Mouse (Mus musculus): ENCODE measurements around the gene Gng12.
"Not testable (repeated sequence)": the region's sequence is repeated elsewhere in the genome, so short reads cannot be mapped to it uniquely, and the experiment has no call there.

Gene Gng12

DNA sequence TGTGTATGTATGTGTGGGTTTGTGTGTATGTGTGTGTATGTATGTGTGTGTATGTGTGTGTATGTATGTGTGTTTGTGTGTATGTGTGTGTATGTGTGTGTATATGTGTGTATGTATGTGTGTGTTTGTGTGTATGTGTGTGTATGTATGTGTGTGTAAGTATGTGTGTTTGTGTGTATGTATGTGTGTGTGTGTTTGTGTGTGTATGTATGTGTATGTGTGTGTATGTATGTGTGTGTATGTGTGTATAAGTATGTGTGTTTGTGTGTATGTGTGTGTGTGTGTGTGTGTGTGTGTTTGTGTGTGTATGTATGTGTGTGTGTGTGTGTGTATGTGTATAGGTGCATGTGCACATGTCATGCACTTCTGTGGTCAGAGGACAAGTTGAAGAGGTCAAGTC lies 136.4 kb downstream of the Gng12 start:
- not testable (repeated sequence) for DNase-seq

DNA sequence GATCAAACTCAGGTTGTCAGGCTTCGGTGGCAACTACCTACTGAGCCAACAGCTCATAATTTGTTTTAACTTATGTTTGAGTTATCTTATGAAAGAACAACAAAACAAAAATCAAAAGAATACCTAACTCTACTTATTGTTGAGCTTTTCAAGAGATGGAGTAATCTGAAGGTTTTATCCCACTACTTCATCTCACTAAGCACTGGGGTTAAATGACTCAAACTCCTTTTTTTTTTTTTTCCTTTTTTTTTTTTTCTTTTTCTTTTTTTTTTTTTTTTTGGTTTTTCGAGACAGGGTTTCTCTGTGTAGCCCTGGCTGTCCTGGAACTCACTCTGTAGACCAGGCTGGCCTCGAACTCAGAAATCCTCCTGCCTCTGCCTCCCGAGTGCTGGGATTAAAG lies 136.8 kb downstream of the Gng12 start:
- DNase-seq, result not testable (repeated sequence)

DNA sequence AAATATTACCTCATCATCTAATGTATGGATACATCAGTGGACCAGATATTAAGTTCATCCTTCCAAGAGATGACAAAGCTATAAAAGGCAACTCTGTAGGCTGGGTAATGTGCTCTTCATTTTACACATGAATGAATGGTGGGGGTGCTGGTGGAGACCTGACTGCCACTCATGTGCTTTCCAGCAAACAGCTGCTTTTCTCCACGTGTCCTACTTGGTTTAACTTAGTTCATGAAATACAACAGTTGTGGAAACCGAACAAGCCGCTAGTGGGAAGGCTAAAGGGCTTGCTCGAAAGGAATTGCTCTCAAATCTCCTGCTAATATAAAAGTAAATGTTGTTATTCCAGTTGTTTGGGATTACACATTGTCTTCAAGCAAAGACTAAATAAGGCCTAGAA lies 137.4 kb downstream of the Gng12 start:
- DNase-seq, result no peak

DNA sequence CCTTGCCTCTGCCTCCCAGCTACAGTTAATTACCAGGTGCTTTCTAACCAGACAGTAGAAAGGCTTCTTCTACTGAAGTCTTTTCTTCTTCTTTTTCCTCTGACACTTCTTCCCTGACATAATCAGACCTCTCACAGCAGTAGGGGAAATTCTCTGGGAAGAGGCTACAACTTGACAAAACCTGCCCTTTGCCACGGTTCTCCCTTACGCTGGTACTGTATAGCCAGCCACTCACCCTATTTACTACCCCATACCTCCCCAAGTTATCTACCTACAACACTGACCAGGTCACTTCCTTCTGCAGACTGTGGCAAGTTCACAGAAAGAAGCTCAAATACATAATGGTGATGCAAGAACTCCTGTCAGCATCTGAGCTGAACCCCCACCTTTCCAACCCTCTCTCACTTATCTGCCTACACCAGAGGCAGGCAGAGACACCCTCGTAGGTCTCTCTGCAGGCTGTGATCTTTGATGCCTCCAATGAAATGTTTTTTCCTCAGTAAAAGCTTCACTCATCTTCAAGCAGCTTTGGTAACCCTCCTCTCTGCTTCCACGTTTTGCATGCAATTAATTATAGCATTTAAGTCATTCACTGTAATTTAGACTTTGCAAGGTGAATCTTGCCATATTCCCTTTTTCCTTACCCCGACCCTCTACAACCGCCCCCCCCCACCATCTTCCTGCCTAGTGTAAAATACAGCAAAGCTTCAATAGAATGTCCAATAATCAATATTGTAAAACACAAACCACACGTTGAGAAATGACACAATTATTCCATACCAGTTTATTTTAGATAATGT lies 138.3 kb downstream of the Gng12 start:
- DNase-seq, result no peak

DNA sequence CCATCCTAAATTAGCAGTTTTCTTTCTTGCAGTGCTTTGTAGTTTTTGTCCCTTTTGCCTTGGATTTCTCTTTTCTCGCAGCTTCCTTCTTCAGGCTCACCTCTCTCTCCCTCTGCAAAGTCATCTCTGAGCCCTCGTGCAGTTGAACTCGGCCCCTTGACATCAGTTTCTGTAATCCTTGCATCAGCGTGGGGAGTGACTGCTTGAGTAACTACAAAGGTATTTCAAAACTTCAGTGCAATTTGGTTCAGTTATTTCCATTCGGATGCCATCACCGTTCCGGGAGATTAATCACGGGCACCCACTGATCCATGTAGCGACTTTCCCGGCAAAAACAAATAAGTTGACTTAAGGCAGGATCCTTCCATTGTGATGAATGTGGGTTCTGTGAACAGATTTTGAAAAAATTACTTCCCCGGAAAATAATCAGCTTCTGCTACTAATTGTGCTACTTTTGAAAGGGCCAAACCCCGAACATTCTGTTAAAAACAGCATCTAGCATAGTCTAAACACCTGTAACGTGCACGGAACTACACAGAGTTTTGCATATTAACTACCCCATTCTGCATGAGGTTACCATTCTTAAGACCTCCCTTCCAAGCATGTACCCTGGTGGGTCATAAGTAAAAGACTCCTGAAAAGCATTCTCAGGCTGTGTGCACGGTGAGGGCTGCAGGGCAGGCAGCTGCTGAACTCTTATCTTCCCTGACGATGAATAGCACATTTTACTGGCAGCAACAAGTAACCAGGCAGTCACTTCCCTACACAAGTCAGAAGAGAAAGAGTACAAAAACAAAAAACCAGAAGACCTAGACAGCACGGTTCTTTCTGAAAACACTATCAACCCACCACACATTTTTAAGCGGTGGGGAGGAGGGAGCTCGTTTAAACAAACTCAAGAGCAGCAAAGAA lies 139.4 kb downstream of the Gng12 start:
- no peak for DNase-seq

DNA sequence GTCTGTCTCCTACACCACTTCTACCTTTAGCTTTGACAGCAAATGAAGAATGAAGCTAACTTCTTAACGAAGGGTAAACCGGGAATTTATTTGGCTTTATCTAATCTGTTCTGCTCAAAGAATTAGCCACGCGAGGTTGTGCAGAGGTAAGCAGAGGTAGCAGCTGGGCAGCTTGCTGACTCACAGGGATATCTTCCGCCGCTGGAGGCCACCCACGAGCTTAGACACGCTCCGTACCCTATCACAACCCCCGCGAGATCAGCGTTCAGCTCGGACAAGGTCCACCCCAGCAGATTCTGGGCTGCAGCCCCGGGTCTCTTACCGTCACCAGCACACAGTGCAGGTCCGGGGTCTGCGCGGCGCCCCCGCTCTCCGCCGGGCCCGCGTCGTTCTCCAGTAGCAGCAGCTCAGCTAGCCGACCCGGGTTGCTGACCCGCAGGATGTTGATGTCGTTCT lies 140.2 kb downstream of the Gng12 start:
- DNase-seq, result peak; percentile 82

DNA sequence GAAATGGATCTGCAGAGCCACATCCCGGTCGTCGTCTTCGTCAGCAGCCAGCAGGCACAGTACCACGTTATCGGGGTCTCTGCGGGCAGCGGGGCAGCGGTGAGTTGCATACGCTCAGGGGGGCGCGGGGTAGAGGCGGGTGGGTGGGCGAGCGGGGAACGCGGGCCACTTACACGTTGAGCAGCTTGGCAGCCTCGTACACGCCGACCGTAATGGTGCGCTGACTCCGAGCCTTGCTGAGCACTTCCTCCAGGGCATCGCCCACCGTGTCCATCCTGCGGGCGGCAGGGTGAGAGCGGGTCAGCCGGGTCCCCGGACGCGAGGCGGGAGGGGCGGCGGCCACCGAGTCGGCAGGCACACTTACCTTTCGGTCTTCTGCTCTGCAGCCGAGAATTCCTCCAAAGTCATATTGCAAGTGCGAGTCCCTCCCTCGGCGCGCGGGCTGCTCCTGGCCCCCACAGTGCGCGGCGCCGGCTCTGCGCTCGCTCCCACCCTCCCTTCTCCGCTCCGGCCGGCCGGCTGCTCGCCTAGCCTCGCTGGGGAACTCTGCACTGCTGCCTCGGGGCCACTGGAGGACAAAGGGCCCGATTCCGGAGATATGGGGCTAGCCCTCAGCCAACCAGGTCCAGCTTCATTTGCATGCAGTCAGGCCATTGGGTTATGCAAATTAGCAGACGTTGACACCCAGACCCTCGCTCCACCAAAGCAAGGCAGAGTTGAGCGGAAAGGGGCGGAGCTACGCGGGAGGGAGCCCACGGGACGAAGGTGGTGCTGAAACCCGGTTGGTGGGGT lies 140.8 kb downstream of the Gng12 start, which contains the start of gene Gadd45a:
Gene Gadd45a, minus strand, starts transcription at position 621 of the 792 bp plus-strand sequence.
- peak; percentile 94 for DNase-seq

DNA sequence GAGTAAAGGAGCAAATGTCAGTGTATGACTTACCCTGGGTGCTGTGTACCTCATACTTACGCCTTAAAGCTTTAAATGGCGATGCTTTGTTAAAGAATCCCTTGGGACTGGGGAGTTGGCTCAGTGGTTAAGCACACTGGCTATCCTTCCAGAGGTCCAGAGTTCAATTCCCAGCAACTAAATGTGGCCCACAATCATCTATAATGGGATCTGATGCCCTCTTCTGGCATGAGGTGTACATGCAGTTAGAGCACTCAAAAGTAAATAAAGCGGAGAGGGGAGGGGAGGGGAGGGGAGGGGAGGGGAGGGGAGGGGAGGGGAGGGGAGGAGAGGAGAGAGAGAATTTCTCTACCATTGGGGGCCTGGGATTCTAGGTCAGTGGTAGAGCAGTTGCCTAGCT lies 142.8 kb downstream of the Gng12 start:
- no peak for DNase-seq

DNA sequence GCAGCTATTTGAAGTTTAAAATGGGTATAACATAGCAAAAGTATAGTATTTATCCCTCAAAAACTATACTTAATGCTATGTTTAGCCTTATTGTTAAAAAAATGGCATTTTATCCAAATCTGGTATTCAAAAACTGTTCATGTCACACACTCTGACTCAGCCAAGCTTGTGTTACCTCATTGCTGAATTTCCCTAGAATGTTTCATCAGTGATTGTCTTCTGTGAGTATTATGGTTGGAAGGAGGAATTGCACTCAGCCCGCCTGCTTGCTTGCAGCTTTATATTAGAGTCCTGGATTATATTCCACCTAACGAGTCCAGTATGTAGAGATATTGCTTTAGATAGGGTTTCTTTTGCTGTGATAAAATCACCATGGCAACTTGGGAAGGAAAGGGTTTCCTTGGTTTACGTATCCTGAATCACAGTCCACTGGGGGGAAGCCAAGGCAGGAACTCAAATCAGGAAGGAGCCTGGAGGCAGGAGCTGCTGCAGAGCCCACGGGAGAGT lies 144.8 kb downstream of the Gng12 start:
- no peak for DNase-seq

DNA sequence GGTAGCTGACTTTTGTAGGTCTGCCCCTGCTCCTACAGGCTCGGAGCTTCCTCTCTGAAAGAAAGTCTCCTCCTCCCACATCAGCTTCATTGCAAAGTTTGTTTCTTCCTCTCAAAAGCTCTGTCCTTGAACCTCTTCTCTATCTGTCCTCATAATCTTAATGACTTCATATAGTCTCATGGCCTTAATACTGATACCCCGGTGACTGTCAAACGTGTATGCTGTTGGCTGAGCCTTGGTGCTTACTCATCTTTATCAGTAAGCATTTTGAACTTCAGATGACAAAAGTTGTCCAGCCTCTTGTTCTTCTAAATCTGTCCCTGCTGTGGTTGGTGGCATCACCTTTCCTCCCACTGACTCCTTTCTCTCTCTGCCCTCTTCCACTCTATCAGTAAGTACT lies 149.2 kb downstream of the Gng12 start:
- no peak for DNase-seq

DNA sequence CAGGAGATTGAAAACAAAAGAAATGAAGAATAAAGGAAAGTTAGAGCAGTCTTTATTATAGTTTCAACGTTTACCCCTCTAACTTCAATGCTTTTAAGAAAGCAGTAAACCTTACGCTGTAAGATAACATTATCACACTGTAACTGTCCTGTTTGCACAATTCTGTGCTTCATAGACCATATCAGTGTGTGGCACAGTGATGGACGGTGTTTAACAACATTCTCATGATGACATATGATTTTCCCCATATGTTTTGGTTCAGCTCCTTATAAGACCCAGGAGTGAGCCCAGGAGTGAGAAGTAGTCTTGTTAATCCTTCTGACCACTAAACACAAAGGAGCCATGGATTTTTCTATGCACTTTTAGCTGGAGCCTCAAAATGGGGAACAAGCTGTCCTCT lies 150.7 kb downstream of the Gng12 start:
- DNase-seq, result no peak

DNA sequence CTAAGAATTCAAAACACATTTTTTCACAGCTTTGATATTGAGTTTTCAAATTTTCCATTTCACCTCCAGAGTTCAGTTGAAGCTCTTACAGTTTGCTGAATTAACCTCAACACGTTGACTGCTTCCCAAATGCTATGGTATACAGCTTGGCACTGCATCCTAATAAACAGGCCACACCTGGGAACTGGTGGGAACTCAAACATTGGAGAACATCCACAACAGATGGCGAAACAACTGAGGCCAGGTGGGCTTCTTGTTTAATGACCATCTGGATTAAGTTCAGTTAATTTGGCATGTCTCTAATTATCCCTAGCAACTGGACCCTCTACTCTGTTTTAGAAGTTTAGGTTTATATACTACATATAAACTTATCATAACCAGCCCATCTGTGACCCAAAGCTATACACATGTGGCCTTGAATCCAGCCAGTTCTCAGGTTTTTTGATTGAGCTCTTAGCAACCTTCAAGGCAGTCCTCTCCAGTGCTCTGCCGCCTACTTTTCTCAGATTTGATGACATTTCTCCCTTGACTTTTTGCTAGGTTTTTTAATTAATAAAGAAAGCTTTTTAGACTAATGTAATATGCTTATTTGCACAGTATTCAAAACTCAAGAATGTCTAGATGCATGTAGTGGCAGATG lies 152.0 kb downstream of the Gng12 start:
- DNase-seq, result no peak

DNA sequence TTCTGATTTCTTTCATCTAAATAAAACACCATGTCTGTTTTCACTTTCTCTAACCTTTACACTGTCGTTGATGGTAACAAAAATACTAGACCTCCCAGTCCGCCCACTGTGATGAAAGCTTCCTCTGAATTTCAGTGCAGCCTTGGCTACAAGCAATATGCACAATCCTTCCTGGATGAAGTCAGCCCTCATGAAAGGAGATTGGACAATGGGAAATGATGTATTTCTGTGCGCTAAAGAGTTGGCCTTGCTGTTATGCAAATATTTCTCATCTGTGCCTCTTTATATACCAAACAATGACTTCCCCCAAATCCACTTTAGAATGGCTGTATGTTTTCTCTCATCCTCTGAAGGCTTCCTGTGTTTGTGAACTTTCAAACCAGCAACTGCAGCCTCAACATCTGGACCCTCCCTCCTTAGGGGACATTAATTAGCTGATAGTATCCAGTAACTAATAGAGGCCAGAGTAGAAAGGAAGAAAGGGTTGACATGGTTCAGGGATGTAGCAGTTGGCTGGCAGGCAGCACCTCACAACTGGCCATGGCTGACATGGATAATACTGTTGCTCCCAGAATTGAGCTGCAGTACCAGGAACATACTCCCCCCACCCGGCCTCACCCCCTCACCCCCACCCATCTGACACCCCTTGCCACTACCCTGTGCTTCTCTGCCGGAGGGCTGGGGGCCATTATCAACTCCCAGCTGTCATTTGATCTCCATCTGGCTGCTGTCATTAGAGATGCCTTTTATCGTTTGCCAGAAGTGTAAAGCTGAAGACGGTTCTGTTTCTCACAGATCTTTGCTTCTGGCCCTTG lies 152.9 kb downstream of the Gng12 start:
- DNase-seq, result no peak

DNA sequence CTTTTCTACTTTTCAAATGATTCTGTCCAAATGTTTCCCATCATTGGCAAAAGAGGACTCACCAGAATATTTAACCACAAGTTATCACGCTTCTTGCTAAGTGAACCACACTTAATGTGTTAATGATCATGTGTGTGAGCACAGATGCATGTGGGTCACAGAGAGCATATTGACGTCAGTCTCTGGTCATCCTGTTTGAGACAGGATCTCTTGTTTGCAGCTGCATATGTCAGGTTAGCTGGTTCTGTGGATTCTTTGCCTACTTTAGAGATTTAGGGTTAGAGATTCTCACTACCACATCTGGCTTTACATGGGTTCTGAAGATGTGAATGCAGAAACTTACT lies 153.5 kb downstream of the Gng12 start:
- DNase-seq, result no peak

DNA sequence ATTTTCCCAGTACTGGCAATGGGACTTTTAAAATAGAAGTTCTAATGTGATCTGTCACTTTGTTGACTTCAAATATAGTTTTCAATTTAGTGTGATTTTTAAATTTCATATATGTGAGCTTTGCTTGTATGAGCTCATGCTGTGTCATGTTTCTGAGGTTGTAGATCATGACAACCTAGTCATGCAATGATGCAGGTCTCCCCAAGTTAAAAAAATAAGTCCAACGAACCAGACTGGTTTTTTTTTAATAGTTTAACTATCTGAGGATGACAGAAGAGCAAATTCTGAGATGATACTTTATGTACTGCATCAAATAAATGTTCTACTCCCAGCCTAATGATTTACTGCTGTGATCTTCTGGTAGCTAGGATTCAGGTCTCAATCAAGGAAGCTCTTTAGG lies 153.9 kb downstream of the Gng12 start:
- DNase-seq, result no peak

DNA sequence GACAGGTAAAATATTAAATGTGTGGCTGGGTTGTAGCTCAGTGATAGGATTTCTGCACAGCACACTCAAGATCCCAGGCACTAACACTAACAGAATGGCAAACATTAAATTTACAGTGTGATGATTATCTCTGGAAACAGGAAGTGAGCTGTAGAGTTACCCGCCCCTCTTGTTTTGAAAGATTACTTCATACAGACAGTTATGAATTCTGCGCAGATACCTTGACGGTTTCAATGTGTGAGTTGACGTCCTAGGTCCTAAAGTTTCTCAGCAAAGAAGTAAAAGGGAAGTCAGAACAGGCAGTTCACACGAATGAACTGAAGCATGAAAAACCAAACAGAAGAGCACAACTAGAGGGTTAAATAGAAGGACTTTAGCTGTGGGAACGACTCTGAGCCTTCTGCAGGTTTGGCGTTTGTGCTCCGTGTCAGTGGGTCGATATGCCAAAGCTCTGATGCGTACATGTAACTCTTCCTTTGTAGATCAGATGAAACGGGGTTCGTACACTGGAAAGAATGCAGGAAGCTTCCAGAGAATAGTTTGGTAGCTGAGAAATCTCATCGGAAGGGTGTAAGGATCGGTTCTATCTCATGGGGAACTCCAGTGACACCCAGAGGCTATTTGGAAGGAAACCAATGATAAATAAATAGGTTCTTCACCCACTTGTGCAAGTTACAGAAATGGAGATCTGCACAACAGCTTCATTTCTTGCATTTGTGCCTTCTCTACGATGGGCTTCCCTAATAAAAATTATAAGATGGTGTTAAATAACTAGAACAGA lies 160.1 kb downstream of the Gng12 start:
- no peak for DNase-seq

DNA sequence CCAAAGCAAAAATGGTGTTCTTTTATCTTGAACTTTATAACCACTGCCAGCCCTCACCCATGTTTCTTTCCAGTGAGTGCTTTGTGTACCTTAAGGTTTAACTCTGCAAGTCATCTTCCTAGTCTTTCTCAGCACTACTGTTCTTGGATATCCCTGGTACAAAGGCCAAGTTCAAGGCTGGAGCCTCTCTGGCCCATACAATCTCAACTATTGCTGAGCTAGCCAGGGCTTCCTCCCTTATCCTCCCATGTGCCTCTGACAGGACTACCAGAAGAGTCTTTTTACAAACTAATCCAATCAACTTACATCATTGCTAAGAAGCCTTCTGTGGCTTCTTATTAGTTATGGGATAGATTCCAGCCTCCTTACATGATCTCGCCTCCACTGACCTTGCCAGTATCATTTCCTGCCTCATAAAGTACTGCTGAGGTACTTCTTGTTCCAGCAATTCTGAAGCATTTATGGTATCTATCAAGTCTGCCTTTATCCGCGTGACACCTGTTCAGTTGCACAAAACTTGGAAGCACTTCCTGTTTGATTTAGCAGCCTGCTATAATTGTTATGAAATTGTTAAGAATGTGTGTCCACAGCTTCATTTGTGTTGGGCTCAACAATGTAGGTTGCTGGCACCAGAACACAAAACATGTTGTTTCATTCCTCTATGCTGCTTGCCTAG lies 160.8 kb downstream of the Gng12 start:
- no peak for DNase-seq

DNA sequence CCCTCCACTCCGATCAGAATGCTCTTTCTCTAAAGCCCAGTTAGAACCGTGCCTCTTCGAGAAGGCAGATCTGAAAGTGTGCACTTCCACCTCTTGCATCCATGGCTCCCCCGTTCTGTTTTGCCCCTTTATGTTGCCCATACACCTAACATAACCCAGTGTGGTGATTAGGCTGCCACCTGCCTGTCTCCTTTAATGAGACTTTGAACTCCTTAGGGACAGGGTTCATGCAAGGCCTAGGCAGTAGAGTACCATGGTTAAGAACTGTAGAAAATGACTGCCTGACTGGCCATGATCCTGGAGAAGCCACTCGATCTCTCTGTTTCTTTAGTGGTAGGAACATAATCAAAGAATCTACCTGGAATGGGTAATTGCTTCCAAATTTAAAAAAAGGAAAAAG lies 161.4 kb downstream of the Gng12 start:
- DNase-seq, result no peak

DNA sequence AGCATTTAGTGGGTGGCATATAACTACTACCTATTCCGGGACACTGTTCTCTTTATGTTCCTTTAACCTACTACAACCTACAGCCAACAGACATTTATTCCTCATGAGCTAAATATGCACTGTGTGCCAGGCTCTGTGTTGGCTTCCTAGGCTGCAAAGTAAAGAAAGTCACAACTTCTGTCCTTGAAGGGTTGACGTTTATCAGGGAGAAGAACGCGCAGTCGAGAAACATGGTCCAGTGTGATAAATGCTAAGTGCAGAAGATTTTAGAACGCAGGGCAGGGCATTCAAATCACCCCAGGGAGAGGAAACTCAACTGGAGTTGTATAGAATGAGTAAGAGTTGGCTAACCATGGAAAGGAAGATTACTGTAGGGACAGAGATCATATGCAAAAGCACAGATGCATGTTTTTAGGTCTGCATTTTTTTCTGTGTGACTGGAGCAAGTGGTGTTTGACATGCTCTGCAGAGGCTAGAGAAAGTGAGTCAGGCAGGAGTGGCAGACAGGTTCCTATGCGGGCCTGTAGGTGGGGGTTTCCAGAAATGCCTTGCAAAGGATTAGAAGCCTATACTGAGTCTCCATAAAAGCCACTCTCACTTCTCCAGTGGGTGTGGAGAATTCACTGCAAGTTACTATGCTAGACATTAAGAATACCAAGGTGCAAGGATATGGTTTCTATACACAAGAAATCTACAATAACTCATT lies 161.9 kb downstream of the Gng12 start:
- DNase-seq, result no peak

All from thymus, postnatal 25 days (tissue).